Mouse (Mus musculus): ENCODE results near the gene Pheta1. TPM values are rescaled to one million over a fixed set of nuclear protein-coding genes. Genes with fewer than 3 reads are reported as not detected.
A peak's percentile ranks its signal among the peaks of the same experiment; 100 is the strongest.

Pheta1 gene
- polyA plus RNA-seq, 1 experiment from 2014 or later: 46.7 TPM

GRCm38 (mm10) chr5:121856740-121857139 is 8.0 kb downstream of the Pheta1 start:
- Histone ChIP-seq H3K27ac (replicated peaks) (no peak overlapping the region), H3K4me1 (peaks cover 17% of the 10 kb centered on the region), H3K9me3 (replicated peaks) (peaks cover 10% of the 10 kb centered on the region), H3K36me3 (peaks cover 78% of the 10 kb centered on the region), H3K4me3 (no peak overlapping the region), H3K27me3 (ENCODE audit: low read depth, poor library complexity, severe bottlenecking) (no peaks in the 10 kb centered on the region)
- WGBS: 89% methylated on average over 11 of the region's 11 CpGs
- DNase-seq (ENCODE audit: low spot score): no peak

- Histone ChIP-seq H3K27me3 (ENCODE audit: low read depth, poor library complexity, severe bottlenecking) (no peaks in the 10 kb centered on the region), H3K9me3 (replicated peaks) (peaks cover 10% of the 10 kb centered on the region), H3K36me3 (peaks cover 61% of the 10 kb centered on the region), H3K4me1 (peaks cover 17% of the 10 kb centered on the region), H3K27ac (replicated peaks) (no peak overlapping the region), H3K4me3 (no peak overlapping the region)
- no peak for DNase-seq (ENCODE audit: low spot score)
- WGBS: 92% methylated on average over 12 of the region's 12 CpGs
These were observed 9.6 kb downstream of the Pheta1 start for GRCm38 (mm10) chr5:121858427-121858826.

GRCm38 (mm10) chr5:121861964-121862363 is 13.2 kb downstream of the Pheta1 start:
- peaks cover 8% of the 10 kb centered on the region for H3K4me1 ChIP-seq
- DNase-seq (ENCODE audit: low spot score): no peak
- H3K9me3 ChIP-seq (replicated peaks): peaks cover 10% of the 10 kb centered on the region
- H3K27me3 ChIP-seq (ENCODE audit: low read depth, poor library complexity, severe bottlenecking): no peaks in the 10 kb centered on the region
- H3K27ac ChIP-seq (replicated peaks): no peak overlapping the region
- no peak overlapping the region for H3K4me3 ChIP-seq
- 74% methylated on average over 5 of the region's 5 CpGs for WGBS
- H3K36me3 ChIP-seq: peaks cover 36% of the 10 kb centered on the region

- peak overlapping the region; percentile 36 for H3K4me3 ChIP-seq
- H3K27ac ChIP-seq (replicated peaks): peak overlapping the region; percentile 61; the same call in 1 of the 2 replicates
- no peak for DNase-seq (ENCODE audit: low spot score)
These were observed 15.5 kb downstream of the Pheta1 start for GRCm38 (mm10) chr5:121864330-121864729.

GRCm38 (mm10) chr5:121867963-121868362 is 19.2 kb downstream of the Pheta1 start:
- H3K27ac ChIP-seq (replicated peaks): no peak overlapping the region
- WGBS: 75% methylated on average over 5 of the region's 5 CpGs
- no peak for DNase-seq (ENCODE audit: low spot score)
- H3K27me3 ChIP-seq (ENCODE audit: low read depth, poor library complexity, severe bottlenecking): no peaks in the 10 kb centered on the region
- peaks cover 17% of the 10 kb centered on the region for H3K36me3 ChIP-seq
- H3K4me3 ChIP-seq: no peak overlapping the region
- H3K4me1 ChIP-seq: peaks cover 8% of the 10 kb centered on the region
- H3K9me3 ChIP-seq (replicated peaks): no peaks in the 10 kb centered on the region

More at GRCm38 (mm10) chr5:121864330-121864729, 15.5 kb downstream of the Pheta1 start:
- Histone ChIP-seq H3K36me3 (peaks cover 33% of the 10 kb centered on the region), H3K9me3 (replicated peaks) (peaks cover 10% of the 10 kb centered on the region), H3K4me1 (peaks cover 8% of the 10 kb centered on the region), H3K27me3 (ENCODE audit: low read depth, poor library complexity, severe bottlenecking) (no peaks in the 10 kb centered on the region)
- WGBS: 7% methylated on average over 7 of the region's 11 CpGs

- Histone ChIP-seq H3K36me3 (peaks cover 37% of the 10 kb centered on the region), H3K4me3 (no peak overlapping the region), H3K9me3 (replicated peaks) (no peaks in the 10 kb centered on the region), H3K27me3 (ENCODE audit: low read depth, poor library complexity, severe bottlenecking) (no peaks in the 10 kb centered on the region; the same call in 1 of the 2 replicates), H3K27ac (replicated peaks) (no peak overlapping the region), H3K4me1 (no peaks in the 10 kb centered on the region)
- WGBS: 71% methylated on average over 6 of the region's 6 CpGs
- DNase-seq (ENCODE audit: low spot score): no peak
These were observed 22.0 kb downstream of the Pheta1 start for GRCm38 (mm10) chr5:121870832-121871231.

GRCm38 (mm10) chr5:121871515-121872030 is 22.8 kb downstream of the Pheta1 start:
- H3K27me3 ChIP-seq (ENCODE audit: low read depth, poor library complexity, severe bottlenecking): no peaks in the 10 kb centered on the region; the same call in 1 of the 2 replicates
- no peak for DNase-seq (ENCODE audit: low spot score)
- H3K4me1 ChIP-seq: no peaks in the 10 kb centered on the region
- H3K9me3 ChIP-seq (replicated peaks): no peaks in the 10 kb centered on the region
- peaks cover 44% of the 10 kb centered on the region for H3K36me3 ChIP-seq
- H3K4me3 ChIP-seq: no peak overlapping the region
- H3K27ac ChIP-seq (replicated peaks): no peak overlapping the region
- WGBS: 87% methylated on average over 13 of the region's 13 CpGs

GRCm38 (mm10) chr5:121872158-121872557 is 23.4 kb downstream of the Pheta1 start:
- no peaks in the 10 kb centered on the region for H3K4me1 ChIP-seq
- 7% methylated on average over 4 of the region's 4 CpGs for WGBS
- H3K9me3 ChIP-seq (replicated peaks): no peaks in the 10 kb centered on the region
- H3K4me3 ChIP-seq: no peak overlapping the region
- peaks cover 44% of the 10 kb centered on the region for H3K36me3 ChIP-seq
- DNase-seq (ENCODE audit: low spot score): peak; percentile 84
- H3K27ac ChIP-seq (replicated peaks): no peak overlapping the region
- no peaks in the 10 kb centered on the region; the same call in 1 of the 2 replicates for H3K27me3 ChIP-seq (ENCODE audit: low read depth, poor library complexity, severe bottlenecking)

GRCm38 (mm10) chr5:121875041-121875440 is 26.3 kb downstream of the Pheta1 start:
- H3K36me3 ChIP-seq: peaks cover 45% of the 10 kb centered on the region
- whole genome bisulfite sequencing: 88% methylated on average over 12 of the region's 12 CpGs
- H3K27ac ChIP-seq (replicated peaks): no peak overlapping the region
- H3K4me1 ChIP-seq: no peaks in the 10 kb centered on the region
- no peaks in the 10 kb centered on the region; the same call in 1 of the 2 replicates for H3K27me3 ChIP-seq (ENCODE audit: low read depth, poor library complexity, severe bottlenecking)
- no peak overlapping the region for H3K4me3 ChIP-seq
- H3K9me3 ChIP-seq (replicated peaks): no peaks in the 10 kb centered on the region; the same call in 1 of the 2 replicates
- no peak for DNase-seq (ENCODE audit: low spot score)

GRCm38 (mm10) chr5:121876901-121877300 is 28.1 kb downstream of the Pheta1 start:
- Histone ChIP-seq H3K4me1 (no peaks in the 10 kb centered on the region), H3K27me3 (ENCODE audit: low read depth, poor library complexity, severe bottlenecking) (no peaks in the 10 kb centered on the region; the same call in 1 of the 2 replicates), H3K36me3 (peaks cover 46% of the 10 kb centered on the region), H3K4me3 (no peak overlapping the region), H3K9me3 (replicated peaks) (no peaks in the 10 kb centered on the region; the same call in 1 of the 2 replicates), H3K27ac (replicated peaks) (no peak overlapping the region)
- 87% methylated on average over 12 of the region's 12 CpGs for WGBS
- no peak for DNase-seq (ENCODE audit: low spot score)

GRCm38 (mm10) chr5:121878703-121879102 is 29.9 kb downstream of the Pheta1 start:
- 91% methylated on average over 17 of the region's 17 CpGs for WGBS
- Histone ChIP-seq H3K9me3 (replicated peaks) (no peaks in the 10 kb centered on the region; the same call in 1 of the 2 replicates), H3K27ac (replicated peaks) (no peak overlapping the region), H3K4me1 (no peaks in the 10 kb centered on the region), H3K27me3 (ENCODE audit: low read depth, poor library complexity, severe bottlenecking) (no peaks in the 10 kb centered on the region; the same call in 1 of the 2 replicates), H3K36me3 (peaks cover 42% of the 10 kb centered on the region), H3K4me3 (no peak overlapping the region)
- no peak for DNase-seq (ENCODE audit: low spot score)

- peak; percentile 31 for DNase-seq (ENCODE audit: low spot score)
- Histone ChIP-seq H3K27me3 (ENCODE audit: low read depth, poor library complexity, severe bottlenecking) (no peaks in the 10 kb centered on the region), H3K36me3 (peaks cover 38% of the 10 kb centered on the region), H3K27ac (replicated peaks) (no peak overlapping the region), H3K4me1 (peaks cover 3% of the 10 kb centered on the region; the same call in 1 of the 2 replicates), H3K9me3 (replicated peaks) (no peaks in the 10 kb centered on the region; the same call in 1 of the 2 replicates), H3K4me3 (no peak overlapping the region)
- 57% methylated on average over 6 of the region's 6 CpGs for WGBS
These were observed 30.4 kb downstream of the Pheta1 start for GRCm38 (mm10) chr5:121879211-121879610.

GRCm38 (mm10) chr5:121883356-121883755 is 34.6 kb downstream of the Pheta1 start:
- no peaks in the 10 kb centered on the region for H3K27me3 ChIP-seq (ENCODE audit: low read depth, poor library complexity, severe bottlenecking)
- 82% methylated on average over 8 of the region's 8 CpGs for WGBS
- peaks cover 3% of the 10 kb centered on the region; the same call in 1 of the 2 replicates for H3K4me1 ChIP-seq
- no peak overlapping the region for H3K27ac ChIP-seq (replicated peaks)
- peaks cover 33% of the 10 kb centered on the region for H3K36me3 ChIP-seq
- DNase-seq (ENCODE audit: low spot score): no peak
- no peak overlapping the region for H3K4me3 ChIP-seq
- peaks cover 6% of the 10 kb centered on the region for H3K9me3 ChIP-seq (replicated peaks)
